Mouse (Mus musculus): ENCODE measurements around the gene Hist2h2ac. TPM values are rescaled to one million over a fixed set of nuclear protein-coding genes. Genes with fewer than 3 reads are reported as not detected.
"Not testable (repeated sequence)": the region's sequence is repeated elsewhere in the genome, so short reads cannot be mapped to it uniquely, and the experiment has no call there.

The Hist2h2ac gene
- polyA plus RNA-seq, 1 experiment = 4.3 TPM

- Histone ChIP-seq H3K27ac (ENCODE audit: insufficient read depth, low read length) (no peak overlapping the region), H3K27me3 (ENCODE audit: control insufficient read depth, insufficient read depth, low read length, poor library complexity, severe bottlenecking) (no peaks in the 10 kb centered on the region), H3K36me3 (ENCODE audit: control insufficient read depth, insufficient read depth, low read length, poor library complexity, severe bottlenecking) (peaks cover 7% of the 10 kb centered on the region; the same call in 1 of the 2 replicates), H3K9me3 (replicated peaks; ENCODE audit: control insufficient read depth, insufficient read depth, low read length, poor library complexity, severe bottlenecking) (no peaks in the 10 kb centered on the region), H3K4me3 (ENCODE audit: low read depth, low read length) (no peak overlapping the region), H3K9ac (ENCODE audit: low read depth, poor library complexity, severe bottlenecking) (no peak overlapping the region), H3K4me1 (ENCODE audit: control insufficient read depth, insufficient read depth, low read length) (no peaks in the 10 kb centered on the region)
- no peak for TF ChIP-seq EP300 (IDR thresholded peaks at IDR 0.05; ENCODE audit: insufficient read depth, low read depth, low read length)
- TF ChIP-seq POLR2A (IDR thresholded peaks at IDR 0.05; ENCODE audit: insufficient read depth, low read length) = no peak
- TF ChIP-seq CTCF (IDR thresholded peaks at IDR 0.05; ENCODE audit: low read depth, low read length) = no peak
Measured at GRCm38 (mm10) chr3:96250890-96251289, 30.2 kb upstream of the Hist2h2ac start.

DNA sequence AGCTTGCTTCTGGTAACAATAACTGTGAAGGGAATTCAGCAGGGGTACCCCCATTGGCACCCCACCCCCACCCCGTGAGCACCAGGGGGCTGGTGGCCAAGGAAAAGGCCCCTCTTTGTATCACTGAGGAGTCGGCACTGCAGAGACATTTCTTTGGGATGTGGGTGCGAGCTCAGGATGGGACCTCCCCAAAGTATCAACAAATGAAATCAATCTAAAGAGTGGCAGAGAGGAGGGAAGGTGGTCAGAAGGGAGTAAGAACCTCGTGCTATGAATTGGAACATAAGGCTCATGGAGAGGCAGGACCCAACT is 28.3 kb upstream of the Hist2h2ac start:
- TF ChIP-seq EP300 (IDR thresholded peaks at IDR 0.05; ENCODE audit: insufficient read depth, low read depth, low read length) (no peak), CTCF (IDR thresholded peaks at IDR 0.05; ENCODE audit: low read depth, low read length) (no peak), POLR2A (IDR thresholded peaks at IDR 0.05; ENCODE audit: insufficient read depth, low read length) (no peak)
- Histone ChIP-seq H3K4me3 (ENCODE audit: low read depth, low read length) (no peak overlapping the region), H3K36me3 (ENCODE audit: control insufficient read depth, insufficient read depth, low read length, poor library complexity, severe bottlenecking) (peaks cover 7% of the 10 kb centered on the region; the same call in 1 of the 2 replicates), H3K4me1 (ENCODE audit: control insufficient read depth, insufficient read depth, low read length) (no peaks in the 10 kb centered on the region), H3K27ac (ENCODE audit: insufficient read depth, low read length) (no peak overlapping the region), H3K27me3 (ENCODE audit: control insufficient read depth, insufficient read depth, low read length, poor library complexity, severe bottlenecking) (no peaks in the 10 kb centered on the region), H3K9me3 (replicated peaks; ENCODE audit: control insufficient read depth, insufficient read depth, low read length, poor library complexity, severe bottlenecking) (no peaks in the 10 kb centered on the region), H3K9ac (ENCODE audit: low read depth, poor library complexity, severe bottlenecking) (peak overlapping the region; percentile 99; the same call in 1 of the 2 replicates)

GRCm38 (mm10) chr3:96248141-96249033 is 27.7 kb upstream of the Hist2h2ac start:
- Histone ChIP-seq H3K36me3 (ENCODE audit: control insufficient read depth, insufficient read depth, low read length, poor library complexity, severe bottlenecking) (peaks cover 7% of the 10 kb centered on the region; the same call in 1 of the 2 replicates), H3K27me3 (ENCODE audit: control insufficient read depth, insufficient read depth, low read length, poor library complexity, severe bottlenecking) (no peaks in the 10 kb centered on the region), H3K9ac (ENCODE audit: low read depth, poor library complexity, severe bottlenecking) (peak overlapping the region; percentile 99), H3K4me3 (ENCODE audit: low read depth, low read length) (peak overlapping the region; percentile 54), H3K4me1 (ENCODE audit: control insufficient read depth, insufficient read depth, low read length) (no peaks in the 10 kb centered on the region), H3K27ac (ENCODE audit: insufficient read depth, low read length) (peak overlapping the region; percentile 69), H3K9me3 (replicated peaks; ENCODE audit: control insufficient read depth, insufficient read depth, low read length, poor library complexity, severe bottlenecking) (no peaks in the 10 kb centered on the region)
- TF ChIP-seq EP300 (IDR thresholded peaks at IDR 0.05; ENCODE audit: insufficient read depth, low read depth, low read length) (no peak), CTCF (IDR thresholded peaks at IDR 0.05; ENCODE audit: low read depth, low read length) (no peak), POLR2A (IDR thresholded peaks at IDR 0.05; ENCODE audit: insufficient read depth, low read length) (no peak)

DNA sequence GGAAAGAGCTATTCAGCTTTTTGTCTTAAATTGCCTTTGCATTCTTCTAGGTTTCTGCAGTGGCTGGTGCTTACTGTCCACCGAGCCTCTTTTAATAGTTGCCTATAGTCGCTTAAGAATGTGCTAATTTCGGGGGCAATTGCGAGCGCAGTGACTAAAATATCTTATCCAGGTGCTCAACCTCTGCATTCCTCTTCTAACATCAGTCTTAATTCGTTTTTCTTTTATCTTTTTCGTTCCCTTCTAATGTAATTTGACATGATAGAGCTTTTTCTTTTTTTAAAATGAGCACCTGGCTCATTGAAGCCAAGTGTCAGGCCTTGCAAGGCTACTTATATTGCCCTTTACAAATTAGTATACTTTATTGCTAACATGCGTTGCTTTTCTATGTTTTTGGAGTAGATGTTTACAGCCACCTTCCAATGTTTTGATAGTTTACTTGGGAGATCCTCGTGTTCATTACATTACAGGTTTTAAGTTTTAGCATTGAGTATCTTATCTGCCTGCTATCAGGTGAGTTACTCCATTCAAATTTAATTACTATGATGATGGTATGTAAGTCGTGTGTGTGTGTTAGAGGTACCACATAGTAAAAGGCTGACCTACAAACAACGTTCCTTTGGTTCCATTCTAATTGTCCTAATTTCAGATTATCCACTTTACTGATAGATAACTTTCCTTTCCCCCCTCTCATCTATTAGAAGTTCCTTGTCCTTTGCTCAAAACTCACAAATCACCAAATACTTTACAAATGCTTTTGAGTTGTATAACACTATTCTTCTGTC is 26.9 kb upstream of the Hist2h2ac start:
- peak; percentile 25 for TF ChIP-seq POLR2A (IDR thresholded peaks at IDR 0.05; ENCODE audit: insufficient read depth, low read length)
- no peak for TF ChIP-seq EP300 (IDR thresholded peaks at IDR 0.05; ENCODE audit: insufficient read depth, low read depth, low read length)
- no peak for TF ChIP-seq CTCF (IDR thresholded peaks at IDR 0.05; ENCODE audit: low read depth, low read length)
- Histone ChIP-seq H3K9me3 (replicated peaks; ENCODE audit: control insufficient read depth, insufficient read depth, low read length, poor library complexity, severe bottlenecking) (no peaks in the 10 kb centered on the region), H3K9ac (ENCODE audit: low read depth, poor library complexity, severe bottlenecking) (peak overlapping the region; percentile 99), H3K36me3 (ENCODE audit: control insufficient read depth, insufficient read depth, low read length, poor library complexity, severe bottlenecking) (peaks cover 7% of the 10 kb centered on the region; the same call in 1 of the 2 replicates), H3K27me3 (ENCODE audit: control insufficient read depth, insufficient read depth, low read length, poor library complexity, severe bottlenecking) (no peaks in the 10 kb centered on the region), H3K27ac (ENCODE audit: insufficient read depth, low read length) (peak overlapping the region; percentile 88), H3K4me1 (ENCODE audit: control insufficient read depth, insufficient read depth, low read length) (no peaks in the 10 kb centered on the region), H3K4me3 (ENCODE audit: low read depth, low read length) (peak overlapping the region; percentile 87)

DNA sequence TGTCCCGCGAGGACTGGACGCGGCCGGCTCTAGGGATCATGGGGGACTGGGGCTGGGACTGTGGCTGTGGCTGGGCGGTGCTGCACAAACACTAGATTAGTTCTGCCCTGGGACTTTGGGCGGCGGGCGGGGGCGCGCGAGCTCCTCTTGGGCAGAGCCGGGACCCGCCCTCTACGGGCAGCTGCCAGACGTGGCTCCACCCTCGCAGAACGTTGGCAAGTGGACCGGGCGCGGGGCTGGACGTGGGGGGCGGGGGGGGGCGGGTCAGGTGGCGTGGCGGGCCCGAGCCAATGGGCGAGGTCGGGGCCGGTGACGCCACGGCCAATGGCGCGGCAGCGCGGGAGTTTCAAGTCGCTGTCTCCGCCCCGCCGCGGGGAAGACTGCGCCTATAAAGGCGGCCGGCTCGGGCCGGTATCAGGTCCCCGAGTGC is 25.8 kb upstream of the Hist2h2ac start, which contains the start of gene Hist2h3c1:
Gene Hist2h3c1 (plus strand): TSS at position 259 of the 430 bp plus-strand sequence.
- H3K27ac ChIP-seq (ENCODE audit: insufficient read depth, low read length) = peak within 1 kb of the TSS; percentile 88
- H3K9me3 ChIP-seq (replicated peaks; ENCODE audit: control insufficient read depth, insufficient read depth, low read length, poor library complexity, severe bottlenecking); H3K4me1 ChIP-seq (ENCODE audit: control insufficient read depth, insufficient read depth, low read length); H3K27me3 ChIP-seq (ENCODE audit: control insufficient read depth, insufficient read depth, low read length, poor library complexity, severe bottlenecking); H3K36me3 ChIP-seq (ENCODE audit: control insufficient read depth, insufficient read depth, low read length, poor library complexity, severe bottlenecking): not testable (repeated sequence)
- peak within 1 kb of the TSS; percentile 87 for H3K4me3 ChIP-seq (ENCODE audit: low read depth, low read length)
- peak within 1 kb of the TSS; percentile 99 for H3K9ac ChIP-seq (ENCODE audit: low read depth, poor library complexity, severe bottlenecking)

- not testable (repeated sequence) for H3K4me1 ChIP-seq (ENCODE audit: control insufficient read depth, insufficient read depth, low read length); H3K36me3 ChIP-seq (ENCODE audit: control insufficient read depth, insufficient read depth, low read length, poor library complexity, severe bottlenecking); H3K27me3 ChIP-seq (ENCODE audit: control insufficient read depth, insufficient read depth, low read length, poor library complexity, severe bottlenecking); H3K9me3 ChIP-seq (replicated peaks; ENCODE audit: control insufficient read depth, insufficient read depth, low read length, poor library complexity, severe bottlenecking)
- peak overlapping the region; percentile 85 for H3K27ac ChIP-seq (ENCODE audit: insufficient read depth, low read length)
- H3K9ac ChIP-seq (ENCODE audit: low read depth, poor library complexity, severe bottlenecking) = peak overlapping the region; percentile 66; the same call in 1 of the 2 replicates
- peak overlapping the region; percentile 77 for H3K4me3 ChIP-seq (ENCODE audit: low read depth, low read length)
Measured at GRCm38 (mm10) chr3:96246018-96246417, 25.3 kb upstream of the Hist2h2ac start.

DNA sequence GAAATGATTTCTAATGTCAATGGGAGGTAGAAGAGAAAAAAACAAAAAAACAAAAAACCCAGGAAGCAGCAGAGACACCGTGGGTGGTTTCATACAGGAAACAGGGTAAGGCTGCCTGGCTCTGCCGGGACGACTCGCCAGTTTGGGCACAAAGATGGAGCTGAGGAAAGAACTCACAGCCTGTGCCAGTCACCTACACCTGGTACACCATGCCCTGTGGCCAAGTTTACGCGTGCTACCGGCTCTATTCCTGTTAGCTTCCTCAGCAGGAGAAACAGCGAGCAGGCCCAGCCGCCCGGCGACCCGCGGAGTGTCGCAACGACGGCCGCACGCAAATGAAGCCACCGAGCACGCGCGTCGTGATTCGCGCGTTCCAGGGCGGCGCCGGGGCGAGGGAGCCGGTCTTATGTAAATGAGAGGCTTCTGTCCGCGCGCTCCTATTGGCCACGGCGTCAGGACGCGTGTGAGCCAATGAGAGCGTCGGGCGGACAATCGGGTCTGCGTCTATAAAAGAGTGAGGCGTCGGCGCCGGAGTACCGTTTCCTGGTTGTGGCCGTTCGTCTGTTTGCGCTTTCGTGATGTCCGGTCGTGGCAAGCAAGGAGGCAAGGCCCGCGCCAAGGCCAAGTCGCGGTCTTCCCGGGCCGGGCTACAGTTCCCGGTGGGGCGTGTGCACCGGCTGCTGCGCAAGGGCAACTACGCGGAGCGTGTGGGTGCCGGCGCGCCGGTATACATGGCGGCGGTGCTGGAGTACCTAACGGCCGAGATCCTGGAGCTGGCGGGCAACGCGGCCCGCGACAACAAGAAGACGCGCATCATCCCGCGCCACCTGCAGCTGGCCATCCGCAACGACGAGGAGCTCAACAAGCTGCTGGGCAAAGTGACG is 24.6 kb upstream of the Hist2h2ac start, which contains the start of gene Hist2h2aa1:
Gene Hist2h2aa1 (plus strand): TSS at position 495 of the 884 bp plus-strand sequence.
- not testable (repeated sequence) for H3K27me3 ChIP-seq (ENCODE audit: control insufficient read depth, insufficient read depth, low read length, poor library complexity, severe bottlenecking); H3K36me3 ChIP-seq (ENCODE audit: control insufficient read depth, insufficient read depth, low read length, poor library complexity, severe bottlenecking); H3K4me1 ChIP-seq (ENCODE audit: control insufficient read depth, insufficient read depth, low read length); H3K9me3 ChIP-seq (replicated peaks; ENCODE audit: control insufficient read depth, insufficient read depth, low read length, poor library complexity, severe bottlenecking)
- peak within 1 kb of the TSS; percentile 99 for H3K4me3 ChIP-seq (ENCODE audit: low read depth, low read length)
- peak within 1 kb of the TSS; percentile 70 for H3K9ac ChIP-seq (ENCODE audit: low read depth, poor library complexity, severe bottlenecking)
- peak within 1 kb of the TSS; percentile 92 for H3K27ac ChIP-seq (ENCODE audit: insufficient read depth, low read length)

Data from ES-Bruce4 (cell line).